Mouse (Mus musculus) hindbrain, embryonic 16.5 days (tissue): Measurements from ENCODE around the gene Kmt5b. TPM values are rescaled to one million over a fixed set of nuclear protein-coding genes. Genes with fewer than 3 reads are reported as not detected.

Source experiments
- polyA plus RNA-seq: library from polyadenylated mRNA; unstranded; fragments of >200 nt; fragmentation: Nextera tagmentation; extraction: Ambion mirVana; gene quantifications from 2 replicates; pipeline ENCODE4 v1.2.1, GENCODE M21; 2015

Kmt5b gene
- polyA plus RNA-seq, 1 experiment from 2014 or later: 32.4 TPM

Other genes with a start within 250 kb of the Kmt5b start
- gene Ppp6r3, start 191.7 kb upstream of the Kmt5b start, polyA plus RNA-seq: 49.7 and 56.5 TPM in 2 replicates
- 1.3 and 1.5 TPM in 2 replicates for gene Lrp5, start 80.9 kb upstream of the Kmt5b start, polyA plus RNA-seq
- 42.1 and 44.8 TPM in 2 replicates for gene 1810055G02Rik, start 59.1 kb upstream of the Kmt5b start, polyA plus RNA-seq
- gene Chka, start 84.4 kb downstream of the Kmt5b start, polyA plus RNA-seq: 56.1 and 56.3 TPM in 2 replicates
- gene Tcirg1, start 139.7 kb downstream of the Kmt5b start, polyA plus RNA-seq: 18.9 and 21.2 TPM in 2 replicates
- 307 and 320 TPM in 2 replicates for gene Ndufs8, start 145.4 kb downstream of the Kmt5b start, polyA plus RNA-seq
- 2.2 and 3.1 TPM in 2 replicates for gene Aldh3b1, start 162.4 kb downstream of the Kmt5b start, polyA plus RNA-seq
- gene Unc93b1, start 167.8 kb downstream of the Kmt5b start, polyA plus RNA-seq: 12.4 and 14.1 TPM in 2 replicates
- not detected in 2 replicates for gene Aldh3b3, start 191.2 kb downstream of the Kmt5b start, polyA plus RNA-seq
- 0.44 and 0.66 TPM in 2 replicates for gene Aldh3b2, start 204.9 kb downstream of the Kmt5b start, polyA plus RNA-seq
- 2.9 and 3.1 TPM in 2 replicates for gene Acy3, start 219.1 kb downstream of the Kmt5b start, polyA plus RNA-seq
- 0.67 and 0.89 TPM in 2 replicates for gene Tbx10, start 225.3 kb downstream of the Kmt5b start, polyA plus RNA-seq
- gene Nudt8, start 233.2 kb downstream of the Kmt5b start, polyA plus RNA-seq: 22.6 and 25.5 TPM in 2 replicates
- gene Gm49405, start 233.2 kb downstream of the Kmt5b start, polyA plus RNA-seq: 3.5 and 4.3 TPM in 2 replicates
- 4.9 and 6.6 TPM in 2 replicates for gene Doc2g, start 235.9 kb downstream of the Kmt5b start, polyA plus RNA-seq
- 265 and 277 TPM in 2 replicates for gene Ndufv1, start 245.4 kb downstream of the Kmt5b start, polyA plus RNA-seq